Mouse (Mus musculus): ENCODE measurements around the gene Foxp1. TPM values are rescaled to one million over a fixed set of nuclear protein-coding genes. Genes with fewer than 3 reads are reported as not detected.

Gene Foxp1
- total and polyA plus RNA-seq, 2 experiments from 2014 or later: 112 to 167 TPM

DNA sequence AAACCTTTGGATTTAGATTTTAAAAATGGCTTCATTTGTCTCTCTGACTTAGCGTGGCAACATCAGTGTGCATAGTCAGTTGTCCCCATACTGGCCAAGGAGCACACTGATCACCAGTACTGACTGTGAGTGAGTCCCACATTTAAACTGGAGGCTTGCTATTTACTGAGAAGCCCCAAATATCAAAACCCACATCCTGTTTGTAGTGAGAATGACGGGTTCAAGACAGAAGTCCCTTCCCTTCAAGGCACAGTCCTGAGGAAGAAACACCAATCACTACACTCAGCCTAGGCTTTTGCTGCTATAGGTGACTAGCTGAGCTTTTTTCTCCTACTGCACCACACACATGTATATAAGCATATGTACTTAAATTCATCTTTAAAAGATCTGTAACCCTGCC lies 264.8 kb downstream of the Foxp1 start:
- Histone ChIP-seq H3K27ac (ENCODE audit: low read depth, low read length) (no peak overlapping the region), H3K4me3 (ENCODE audit: low read depth, low read length) (no peak overlapping the region), H3K36me3 (ENCODE audit: insufficient read depth) (no peaks in the 10 kb centered on the region), H3K4me1 (ENCODE audit: insufficient read depth) (no peaks in the 10 kb centered on the region), H3K4me2 (ENCODE audit: low read depth) (no peak overlapping the region), H3K9me3 (ENCODE audit: low read length) (no peaks in the 10 kb centered on the region), H3K27me3 (ENCODE audit: insufficient read depth, low read length) (no peaks in the 10 kb centered on the region), H3K9ac (no peak overlapping the region)
- WGBS: 87% methylated on average over 2 of the region's 2 CpGs
- no peak for TF ChIP-seq CTCF (IDR thresholded peaks at IDR 0.05; ENCODE audit: low read depth)
- no peak for DNase-seq
- no peak for ATAC-seq

- 85% methylated on average over 8 of the region's 8 CpGs for WGBS
- Histone ChIP-seq H3K36me3 (ENCODE audit: insufficient read depth) (no peaks in the 10 kb centered on the region), H3K4me2 (ENCODE audit: low read depth) (no peak overlapping the region), H3K27me3 (ENCODE audit: insufficient read depth, low read length) (no peaks in the 10 kb centered on the region), H3K27ac (ENCODE audit: low read depth, low read length) (no peak overlapping the region), H3K9ac (no peak overlapping the region), H3K4me1 (ENCODE audit: insufficient read depth) (no peaks in the 10 kb centered on the region), H3K4me3 (ENCODE audit: low read depth, low read length) (no peak overlapping the region), H3K9me3 (ENCODE audit: low read length) (no peaks in the 10 kb centered on the region)
- DNase-seq (no peak), ATAC-seq (no peak)
- no peak for TF ChIP-seq CTCF (IDR thresholded peaks at IDR 0.05; ENCODE audit: low read depth)
Measured at GRCm38 (mm10) chr6:99253331-99253730, 269.2 kb downstream of the Foxp1 start.

DNA sequence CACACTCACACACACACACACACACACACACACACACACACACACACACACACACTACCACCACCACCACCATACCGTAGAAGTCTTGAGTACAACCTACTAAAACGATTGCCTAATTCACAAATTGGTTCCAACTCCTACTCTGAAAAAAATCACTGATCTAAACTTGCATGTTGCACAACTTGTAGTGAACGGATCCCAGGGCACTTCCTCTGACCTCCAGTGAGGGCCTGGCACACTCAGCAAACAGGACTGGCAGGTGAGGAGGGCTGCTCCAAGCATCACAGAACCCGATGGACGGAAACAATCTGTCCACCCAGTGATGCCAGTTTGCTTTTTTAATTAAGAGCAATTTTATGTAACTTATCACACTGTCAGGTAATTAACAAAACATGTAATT lies 269.7 kb downstream of the Foxp1 start:
- Histone ChIP-seq H3K27me3 (ENCODE audit: insufficient read depth, low read length) (no peaks in the 10 kb centered on the region), H3K4me3 (ENCODE audit: low read depth, low read length) (no peak overlapping the region), H3K9ac (no peak overlapping the region), H3K4me1 (ENCODE audit: insufficient read depth) (no peaks in the 10 kb centered on the region), H3K36me3 (ENCODE audit: insufficient read depth) (no peaks in the 10 kb centered on the region), H3K4me2 (ENCODE audit: low read depth) (no peak overlapping the region), H3K27ac (ENCODE audit: low read depth, low read length) (no peak overlapping the region), H3K9me3 (ENCODE audit: low read length) (no peaks in the 10 kb centered on the region)
- 69% methylated on average over 5 of the region's 5 CpGs for WGBS
- DNase-seq (no peak), ATAC-seq (no peak)
- no peak for TF ChIP-seq CTCF (IDR thresholded peaks at IDR 0.05; ENCODE audit: low read depth)

DNA sequence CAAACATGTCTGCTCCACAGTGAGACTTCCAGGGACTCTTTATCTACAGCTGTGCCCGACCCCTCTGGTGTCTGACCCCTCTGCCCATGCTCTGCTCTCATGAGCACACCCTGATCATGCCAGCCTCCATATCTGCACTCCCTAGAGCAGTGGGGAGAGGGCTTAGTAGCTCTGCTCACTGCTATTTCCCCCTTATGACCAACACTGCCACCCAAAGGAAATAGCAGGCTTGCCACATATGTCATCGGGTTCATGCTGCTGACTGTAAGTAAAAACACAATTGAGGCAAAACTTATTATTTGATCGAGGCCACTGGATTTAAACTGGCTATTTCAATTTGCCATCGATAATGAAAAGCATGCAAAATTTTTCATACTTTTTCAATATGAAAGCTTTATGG lies 270.6 kb downstream of the Foxp1 start:
- Histone ChIP-seq H3K27ac (ENCODE audit: low read depth, low read length) (no peak overlapping the region), H3K4me1 (ENCODE audit: insufficient read depth) (no peaks in the 10 kb centered on the region), H3K36me3 (ENCODE audit: insufficient read depth) (no peaks in the 10 kb centered on the region), H3K9ac (no peak overlapping the region), H3K4me2 (ENCODE audit: low read depth) (no peak overlapping the region), H3K9me3 (ENCODE audit: low read length) (no peaks in the 10 kb centered on the region), H3K4me3 (ENCODE audit: low read depth, low read length) (no peak overlapping the region), H3K27me3 (ENCODE audit: insufficient read depth, low read length) (no peaks in the 10 kb centered on the region)
- TF ChIP-seq CTCF (IDR thresholded peaks at IDR 0.05; ENCODE audit: low read depth): peak; percentile 38
- ATAC-seq: no peak
- DNase-seq: no peak
- WGBS: 89% methylated on average over 4 of the region's 4 CpGs

GRCm38 (mm10) chr6:99251222-99251621 lies 271.3 kb downstream of the Foxp1 start:
- H3K36me3 ChIP-seq (ENCODE audit: insufficient read depth): no peaks in the 10 kb centered on the region
- no peaks in the 10 kb centered on the region for H3K27me3 ChIP-seq (ENCODE audit: insufficient read depth, low read length)
- no peaks in the 10 kb centered on the region for H3K9me3 ChIP-seq (ENCODE audit: low read length)
- no peak overlapping the region for H3K9ac ChIP-seq
- no peak for TF ChIP-seq CTCF (IDR thresholded peaks at IDR 0.05; ENCODE audit: low read depth)
- no peak for ATAC-seq
- DNase-seq: no peak
- H3K4me2 ChIP-seq (ENCODE audit: low read depth): no peak overlapping the region
- WGBS: 89% methylated on average over 3 of the region's 3 CpGs
- no peak overlapping the region for H3K4me3 ChIP-seq (ENCODE audit: low read depth, low read length)
- no peak overlapping the region for H3K27ac ChIP-seq (ENCODE audit: low read depth, low read length)
- H3K4me1 ChIP-seq (ENCODE audit: insufficient read depth): no peaks in the 10 kb centered on the region

DNA sequence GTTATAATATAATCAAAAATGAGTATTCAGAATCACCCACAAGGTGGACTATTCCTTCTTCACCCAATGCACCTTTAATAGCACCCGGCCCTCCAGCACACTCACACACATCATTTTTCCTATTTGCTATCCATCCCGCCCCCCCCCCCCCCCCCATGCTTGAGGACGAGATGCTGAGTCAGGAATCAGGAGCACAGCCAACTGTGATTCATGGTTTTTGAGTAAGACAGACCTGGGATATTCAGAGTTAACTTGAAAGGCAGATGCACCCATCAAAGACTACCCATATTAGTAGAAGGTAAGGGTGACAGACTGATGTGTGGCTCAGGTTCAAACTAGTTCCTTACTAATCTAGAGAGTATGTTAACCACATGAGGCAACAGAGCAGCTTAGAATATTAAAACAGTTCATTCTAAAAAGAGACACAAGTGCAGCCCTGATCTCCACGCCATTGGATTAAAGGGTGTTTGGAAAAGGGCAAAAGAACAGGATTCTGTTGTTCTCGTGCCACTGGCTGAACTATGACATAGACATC lies 273.0 kb downstream of the Foxp1 start:
- WGBS: 66% methylated on average over 5 of the region's 5 CpGs
- no peak overlapping the region for H3K4me3 ChIP-seq (ENCODE audit: low read depth, low read length)
- no peaks in the 10 kb centered on the region for H3K27me3 ChIP-seq (ENCODE audit: insufficient read depth, low read length)
- no peaks in the 10 kb centered on the region for H3K36me3 ChIP-seq (ENCODE audit: insufficient read depth)
- H3K4me1 ChIP-seq (ENCODE audit: insufficient read depth): no peaks in the 10 kb centered on the region
- H3K4me2 ChIP-seq (ENCODE audit: low read depth): no peak overlapping the region
- no peaks in the 10 kb centered on the region for H3K9me3 ChIP-seq (ENCODE audit: low read length)
- DNase-seq: no peak
- no peak overlapping the region for H3K27ac ChIP-seq (ENCODE audit: low read depth, low read length)
- TF ChIP-seq CTCF (IDR thresholded peaks at IDR 0.05; ENCODE audit: low read depth): no peak
- ATAC-seq: no peak
- H3K9ac ChIP-seq: no peak overlapping the region

- Histone ChIP-seq H3K9me3 (ENCODE audit: low read length) (no peaks in the 10 kb centered on the region), H3K9ac (no peak overlapping the region), H3K4me1 (ENCODE audit: insufficient read depth) (no peaks in the 10 kb centered on the region), H3K27ac (ENCODE audit: low read depth, low read length) (no peak overlapping the region), H3K4me3 (ENCODE audit: low read depth, low read length) (no peak overlapping the region), H3K4me2 (ENCODE audit: low read depth) (no peak overlapping the region), H3K27me3 (ENCODE audit: insufficient read depth, low read length) (no peaks in the 10 kb centered on the region), H3K36me3 (ENCODE audit: insufficient read depth) (no peaks in the 10 kb centered on the region)
- DNase-seq (no peak), ATAC-seq (no peak)
- 93% methylated on average over 8 of the region's 8 CpGs for WGBS
- no peak for TF ChIP-seq CTCF (IDR thresholded peaks at IDR 0.05; ENCODE audit: low read depth)
Measured at GRCm38 (mm10) chr6:99248396-99248795, 274.1 kb downstream of the Foxp1 start.
